Mouse (Mus musculus): ENCODE results near the gene Olfr933. TPM values are rescaled to one million over a fixed set of nuclear protein-coding genes. Genes with fewer than 3 reads are reported as not detected.

Olfr933 gene
- polyA plus RNA-seq (2014; fragmentation: Illumina TruSeq; extraction: RNeasy Lipid Tissue Mini Kit (QIAGEN cat#74804); ENCODE audit: low read depth, low replicate concordance) = not detected

DNA sequence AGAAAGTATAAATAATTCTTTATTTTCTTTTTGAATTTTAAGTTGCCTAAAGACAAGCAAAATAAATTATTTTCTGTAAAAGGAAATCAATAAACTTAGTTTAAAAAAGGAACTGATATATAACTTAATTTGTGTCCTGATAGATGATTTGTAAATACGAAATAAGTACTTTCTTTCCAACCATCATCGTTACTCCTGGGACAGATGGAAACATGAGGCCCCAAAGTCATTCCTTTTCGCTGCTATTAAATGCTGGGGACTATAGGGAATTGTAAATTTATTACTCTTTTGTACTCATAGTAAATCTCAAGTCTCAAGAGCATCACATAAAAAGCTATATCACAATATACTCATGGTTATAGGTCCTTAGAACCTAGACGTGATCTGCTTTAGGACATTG is at the start of gene Olfr933:
Gene Olfr933 (plus strand): TSS at position 301 of the 400 bp plus-strand sequence.

GRCm38 (mm10) chr9:38929509-38929908 is 42.6 kb upstream of the Olfr933 start, which contains the start of gene Olfr930:
Gene Olfr930 (plus strand): TSS chr9:38929809.

DNA sequence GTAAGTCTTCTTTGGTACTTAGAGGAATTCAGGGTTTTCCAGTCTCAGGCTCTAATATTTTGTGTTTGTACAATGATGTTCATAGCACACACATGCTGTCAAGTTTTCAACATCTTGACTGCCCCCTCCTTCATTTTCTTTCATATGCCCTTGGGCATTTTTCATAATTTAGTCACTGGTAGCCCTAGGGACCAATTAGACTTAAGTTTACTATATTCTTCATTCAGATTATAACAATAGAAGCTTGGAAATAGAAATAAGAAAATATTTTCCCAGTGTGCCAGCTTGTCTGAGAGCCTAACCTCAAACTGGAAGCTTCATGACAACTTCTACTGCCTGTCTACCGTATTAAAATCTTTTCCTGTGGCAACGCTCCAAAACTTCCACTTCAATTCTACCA is 16.1 kb downstream of the Olfr933 start, which contains the start of gene Olfr934:
Gene Olfr934 (minus strand): TSS at position 101 of the 400 bp plus-strand sequence.

DNA sequence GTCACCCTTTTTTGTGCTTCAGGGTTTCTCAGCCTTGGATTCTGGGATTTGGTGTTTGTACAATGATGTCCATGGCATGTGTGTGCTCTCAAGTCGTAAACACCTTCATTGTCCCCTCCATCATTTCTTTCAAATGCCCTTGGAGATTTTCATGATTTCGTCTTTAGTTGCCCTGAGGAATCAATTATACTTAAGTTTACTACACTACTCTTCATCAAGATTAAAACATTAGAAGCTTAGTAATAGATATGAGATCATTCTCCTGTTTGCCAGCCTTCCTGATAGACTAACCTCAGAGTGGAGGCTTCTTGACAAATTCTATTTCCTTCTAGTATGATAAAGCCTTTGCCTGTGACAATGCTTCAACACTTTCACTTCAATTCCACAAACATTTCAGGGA is 27.5 kb downstream of the Olfr933 start, which contains the start of gene Olfr935:
Gene Olfr935 (minus strand): TSS at position 101 of the 400 bp plus-strand sequence.

GRCm38 (mm10) chr9:39023277-39023676 is 51.2 kb downstream of the Olfr933 start, which contains the start of gene Olfr146:
Gene Olfr146 (minus strand): TSS chr9:39023377.

Other genes starting within 250 kb of the Olfr933 start
- 0.57 TPM for gene Olfr920, start 220.0 kb upstream of the Olfr933 start, polyA plus RNA-seq (2014; fragmentation: Illumina TruSeq; extraction: RNeasy Lipid Tissue Mini Kit (QIAGEN cat#74804); ENCODE audit: low read depth, low replicate concordance)
- gene Olfr921, start 199.2 kb upstream of the Olfr933 start, polyA plus RNA-seq (2014; fragmentation: Illumina TruSeq; extraction: RNeasy Lipid Tissue Mini Kit (QIAGEN cat#74804); ENCODE audit: low read depth, low replicate concordance) = not detected
- not detected for gene Olfr922, start 157.7 kb upstream of the Olfr933 start, polyA plus RNA-seq (2014; fragmentation: Illumina TruSeq; extraction: RNeasy Lipid Tissue Mini Kit (QIAGEN cat#74804); ENCODE audit: low read depth, low replicate concordance)
- gene Olfr923, start 145.8 kb upstream of the Olfr933 start, polyA plus RNA-seq (2014; fragmentation: Illumina TruSeq; extraction: RNeasy Lipid Tissue Mini Kit (QIAGEN cat#74804); ENCODE audit: low read depth, low replicate concordance) = not detected
- gene Olfr924, start 127.9 kb upstream of the Olfr933 start, polyA plus RNA-seq (2014; fragmentation: Illumina TruSeq; extraction: RNeasy Lipid Tissue Mini Kit (QIAGEN cat#74804); ENCODE audit: low read depth, low replicate concordance) = not detected
- gene Olfr26, start 117.3 kb upstream of the Olfr933 start, polyA plus RNA-seq (2014; fragmentation: Illumina TruSeq; extraction: RNeasy Lipid Tissue Mini Kit (QIAGEN cat#74804); ENCODE audit: low read depth, low replicate concordance) = not detected
- not detected for gene Olfr926, start 95.2 kb upstream of the Olfr933 start, polyA plus RNA-seq (2014; fragmentation: Illumina TruSeq; extraction: RNeasy Lipid Tissue Mini Kit (QIAGEN cat#74804); ENCODE audit: low read depth, low replicate concordance)
- gene Olfr930, start 42.5 kb upstream of the Olfr933 start, polyA plus RNA-seq (2014; fragmentation: Illumina TruSeq; extraction: RNeasy Lipid Tissue Mini Kit (QIAGEN cat#74804); ENCODE audit: low read depth, low replicate concordance) = not detected
- not detected for gene Olfr934, start 16.0 kb downstream of the Olfr933 start, polyA plus RNA-seq (2014; fragmentation: Illumina TruSeq; extraction: RNeasy Lipid Tissue Mini Kit (QIAGEN cat#74804); ENCODE audit: low read depth, low replicate concordance)
- not detected for gene Olfr935, start 27.4 kb downstream of the Olfr933 start, polyA plus RNA-seq (2014; fragmentation: Illumina TruSeq; extraction: RNeasy Lipid Tissue Mini Kit (QIAGEN cat#74804); ENCODE audit: low read depth, low replicate concordance)
- not detected for gene Olfr146, start 51.1 kb downstream of the Olfr933 start, polyA plus RNA-seq (2014; fragmentation: Illumina TruSeq; extraction: RNeasy Lipid Tissue Mini Kit (QIAGEN cat#74804); ENCODE audit: low read depth, low replicate concordance)
- not detected for gene Olfr937, start 92.6 kb downstream of the Olfr933 start, polyA plus RNA-seq (2014; fragmentation: Illumina TruSeq; extraction: RNeasy Lipid Tissue Mini Kit (QIAGEN cat#74804); ENCODE audit: low read depth, low replicate concordance)
- not detected for gene Olfr938, start 106.6 kb downstream of the Olfr933 start, polyA plus RNA-seq (2014; fragmentation: Illumina TruSeq; extraction: RNeasy Lipid Tissue Mini Kit (QIAGEN cat#74804); ENCODE audit: low read depth, low replicate concordance)
- gene Olfr27, start 155.8 kb downstream of the Olfr933 start, polyA plus RNA-seq (2014; fragmentation: Illumina TruSeq; extraction: RNeasy Lipid Tissue Mini Kit (QIAGEN cat#74804); ENCODE audit: low read depth, low replicate concordance) = not detected
- gene Olfr943, start 194.0 kb downstream of the Olfr933 start, polyA plus RNA-seq (2014; fragmentation: Illumina TruSeq; extraction: RNeasy Lipid Tissue Mini Kit (QIAGEN cat#74804); ENCODE audit: low read depth, low replicate concordance) = not detected
- gene Olfr944, start 229.6 kb downstream of the Olfr933 start, polyA plus RNA-seq (2014; fragmentation: Illumina TruSeq; extraction: RNeasy Lipid Tissue Mini Kit (QIAGEN cat#74804); ENCODE audit: low read depth, low replicate concordance) = not detected